Mouse (Mus musculus) left cerebral cortex, adult 2 months (tissue): Measurements from ENCODE around the gene Scgb2b24. TPM values are rescaled to one million over a fixed set of nuclear protein-coding genes. Genes with fewer than 3 reads are reported as not detected.

ENCODE experiments used
- DNase-seq, 2 experiments: peaks; one replicate each; pipeline ENCODE4 v3.0.0; 2021 to 2022; ENCODE audit warnings: low spot score in 2 of 2, mixed read lengths in 1 of 2; ENCODE audit errors: extremely low spot score in 1 of 2
- H3K27ac ChIP-seq: fragments of 200-600 bp; 2 replicates; pipeline ENCODE4 v1.8.1; 2022
- H3K4me3 ChIP-seq: fragments of 200-600 bp; 2 replicates; pipeline ENCODE4 v1.8.1; 2022
- CTCF ChIP-seq: fragments of 200-600 bp; IDR thresholded peaks from 2 replicates; pipeline ENCODE4 v1.8.1; 2022; ENCODE audit warnings: antibody characterized with exemption, mild to moderate bottlenecking, moderate library complexity
- intact Hi-C: fragments of 180-260 bp; cut with DNase I; formaldehyde crosslinking; loops from one replicate; pipeline ENCODE4 v1.15.1; 2025
- long read RNA-seq, 2 experiments: library from polyadenylated mRNA; stranded (forward); transcript quantifications; one replicate each; pipeline ENCODE4 v2.0.0; 2021; ENCODE audit warnings: borderline mapping rate in 2 of 2
- total RNA-seq, 2 experiments: library from RNA; stranded (reverse); gene quantifications; 2 replicates each; pipeline ENCODE4 v1.2.3; 2021

Scgb2b24 gene
- not detected for total RNA-seq
- long read RNA-seq, experiment 1, result 0 reads
- long read RNA-seq, experiment 2, result 0 reads

DNA sequence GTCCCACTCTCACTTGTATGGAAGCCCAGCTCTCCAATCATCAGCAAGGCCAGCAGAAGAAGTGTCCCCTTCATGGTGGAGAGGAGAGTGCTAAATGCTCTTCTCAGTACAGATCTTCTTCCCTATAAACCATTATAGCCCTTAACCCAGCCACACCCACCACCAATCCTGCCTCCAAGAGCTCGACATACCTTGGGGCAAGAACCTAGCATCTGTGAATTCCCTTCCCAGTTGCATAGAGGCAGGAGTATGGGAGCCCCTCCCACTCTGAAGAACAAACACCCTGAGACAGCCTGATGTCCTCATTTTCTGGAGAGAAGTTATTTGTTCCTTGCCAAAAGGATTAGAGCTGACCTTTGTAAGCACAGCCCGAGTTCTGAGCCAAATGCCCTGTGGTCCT is at the start of gene Scgb2b24:
Scgb2b24 (minus strand) TSS at position 101 of the 400 bp plus-strand sequence.
- TF ChIP-seq CTCF, result no peak
- Histone ChIP-seq H3K4me3 (no peak within 1 kb of the TSS), H3K27ac (no peak within 1 kb of the TSS)
- no peak for DNase-seq
- intact Hi-C loops, result no loop called here

DNA sequence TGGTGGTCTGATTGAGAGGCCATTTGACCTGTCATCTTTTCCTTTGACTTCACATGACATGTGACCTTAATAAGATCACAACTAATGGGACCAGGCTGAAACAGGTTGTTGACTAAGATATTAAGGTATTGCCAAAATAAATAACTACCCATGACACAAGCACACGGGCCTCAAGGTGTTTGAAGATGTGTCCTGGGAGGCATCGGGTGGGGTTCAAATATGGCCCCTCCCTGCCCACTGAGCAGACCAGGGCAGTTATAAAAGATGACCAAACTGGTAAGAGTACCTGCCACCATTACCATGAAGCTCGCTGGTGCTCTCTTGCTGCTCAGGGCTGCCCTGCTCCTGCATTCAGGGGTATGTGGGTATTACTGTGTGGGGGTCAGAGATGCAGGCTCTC is 4.4 kb upstream of the Scgb2b24 start, which contains the start of gene Scgb1b24:
Scgb1b24 (plus strand) TSS at position 301 of the 400 bp plus-strand sequence.
- no peak for TF ChIP-seq CTCF
- no peak for DNase-seq

DNA sequence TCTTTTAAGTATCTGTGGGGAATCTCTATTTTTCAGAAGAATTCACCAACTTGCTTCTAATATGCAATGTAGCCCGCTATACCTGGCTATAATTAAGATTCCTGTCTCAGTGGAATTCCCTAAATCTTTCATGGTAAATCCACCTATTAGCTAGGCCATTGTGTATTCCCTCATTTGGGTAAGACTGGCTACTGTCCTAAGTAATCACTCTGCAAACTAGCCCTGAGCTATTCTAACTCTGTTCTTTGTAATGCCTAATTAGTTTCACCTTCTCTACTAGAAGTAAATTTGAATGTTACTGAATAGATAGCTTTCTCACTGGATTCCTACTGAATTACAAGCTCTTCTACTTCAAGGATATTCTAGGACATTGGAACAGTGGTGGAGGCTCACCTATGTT is 49.2 kb downstream of the Scgb2b24 start:
- H3K27ac ChIP-seq, result no peak overlapping the region
- TF ChIP-seq CTCF, result no peak
- DNase-seq, result no peak
- H3K4me3 ChIP-seq, result no peak overlapping the region
- intact Hi-C loops, result no loop called here

More for the DNA sequence above, 4.4 kb upstream of the Scgb2b24 start, which contains the start of gene Scgb1b24:
- Histone ChIP-seq H3K27ac (no peak within 1 kb of the TSS), H3K4me3 (no peak within 1 kb of the TSS)
- intact Hi-C loops, result no loop called here

Other genes starting within 250 kb of the Scgb2b24 start
- not detected for gene Scgb2b21, start 218.9 kb downstream of the Scgb2b24 start, total RNA-seq
- gene Scgb1b24, start 4.5 kb upstream of the Scgb2b24 start, total RNA-seq, result not detected
- gene Scgb2b26, start 205.7 kb upstream of the Scgb2b24 start, total RNA-seq, result not detected